Mouse (Mus musculus) spleen, adult 18-20 months (tissue): Measurements from ENCODE around the gene Heatr5a.

Source experiments
- DNase-seq, 2 experiments: peaks; one replicate each; pipeline ENCODE4 v3.0.0; 2022; ENCODE audit warnings: mixed read lengths in 2 of 2

Gene Heatr5a

DNA sequence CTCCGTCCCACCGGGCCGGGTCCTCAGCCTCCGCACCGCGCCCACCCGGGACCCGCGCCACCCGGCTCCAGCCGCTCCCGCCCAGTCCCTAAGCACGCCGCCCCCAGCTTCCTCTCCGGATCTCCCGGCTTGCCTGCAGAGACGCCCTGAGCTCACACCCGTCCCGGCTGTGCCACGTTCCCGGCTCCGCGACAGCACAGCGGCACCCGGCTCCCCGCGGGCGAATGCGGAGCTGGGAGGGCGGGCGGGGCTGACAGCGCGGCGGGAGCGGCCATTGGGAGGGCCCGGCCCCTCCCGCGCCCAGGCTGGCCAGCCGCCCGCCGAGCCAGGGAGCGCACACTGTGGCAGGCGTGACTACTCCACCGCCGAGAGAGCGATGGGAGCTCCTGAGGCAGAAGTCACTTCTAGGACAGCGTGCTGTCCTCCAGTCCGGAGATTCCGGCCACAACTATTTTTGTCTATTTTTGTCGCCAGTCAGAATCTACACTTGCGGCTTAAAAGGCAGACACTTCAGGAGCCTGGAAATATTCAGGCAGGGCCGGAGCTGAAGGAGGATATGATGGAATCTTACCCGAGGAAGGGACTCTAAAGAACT, at the start of gene Heatr5a:
Gene Heatr5a, minus strand, starts transcription at position 252 of the 595 bp plus-strand sequence.
- DNase-seq: peak; percentile 76 to 89

DNA sequence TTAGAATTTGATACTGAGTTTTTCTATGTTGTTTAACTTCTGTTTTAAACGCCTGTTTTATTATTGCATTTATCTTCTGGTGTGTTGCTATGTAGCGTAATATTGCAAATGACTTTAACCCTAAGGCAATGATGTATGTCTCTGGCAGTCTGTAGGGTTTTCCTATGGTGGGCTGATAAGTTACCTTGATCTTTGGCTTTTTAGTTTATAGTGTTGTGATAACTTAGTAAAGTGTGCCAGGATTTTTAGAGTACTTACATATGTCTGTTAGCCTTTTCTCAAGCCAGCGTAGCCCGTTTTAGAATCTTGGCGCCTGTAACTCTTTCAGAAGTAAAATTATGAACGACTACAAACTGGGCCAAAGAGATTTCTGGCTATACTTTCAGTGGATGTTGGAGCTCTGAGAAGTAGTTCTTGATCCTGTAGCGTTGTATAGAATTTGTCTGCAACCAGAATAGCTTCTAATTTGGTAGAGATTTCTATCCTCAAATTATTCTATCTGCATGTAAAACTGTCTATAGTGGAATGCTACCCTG, 43.4 kb upstream of the Heatr5a start:
- no peak for DNase-seq

DNA sequence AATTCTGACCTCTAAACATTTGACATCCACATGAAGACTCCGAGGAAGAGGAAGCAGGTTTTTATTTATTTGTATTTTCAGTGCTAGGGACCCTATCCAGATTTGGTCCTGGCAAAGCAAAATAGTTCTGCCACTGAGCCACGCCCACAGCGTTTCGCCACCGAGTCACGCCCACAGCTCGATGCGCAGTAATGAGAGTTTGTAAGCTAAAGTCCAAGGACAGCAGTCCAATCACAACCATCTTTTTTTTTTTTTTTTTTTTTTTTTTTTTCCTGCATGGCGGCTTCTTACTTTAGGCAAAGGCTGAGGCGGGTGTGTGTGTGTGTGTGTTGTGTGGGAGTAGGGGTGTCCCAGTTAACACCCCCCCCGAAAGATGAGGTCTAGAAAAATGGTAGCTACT, 42.9 kb upstream of the Heatr5a start:
- DNase-seq: no peak

DNA sequence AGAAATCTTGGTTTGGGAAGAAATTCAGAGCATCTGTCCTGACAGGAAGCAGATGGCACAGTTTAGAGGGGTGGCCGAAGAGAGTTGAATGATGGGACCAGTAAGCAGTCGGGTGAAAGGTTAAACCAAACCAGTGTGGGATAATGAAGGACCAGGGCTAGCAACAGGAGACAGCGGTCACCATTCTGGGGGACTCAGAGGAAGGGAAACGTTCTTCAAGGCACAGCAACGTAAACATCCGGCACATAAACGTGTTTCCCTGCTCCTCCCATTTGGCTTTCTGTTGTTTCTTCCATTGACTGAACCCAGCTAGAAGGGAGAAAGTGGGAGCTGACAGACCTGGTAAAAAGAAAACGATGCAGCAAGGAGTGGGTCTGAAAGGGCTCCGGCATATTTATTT, 42.2 kb upstream of the Heatr5a start:
- no peak for DNase-seq

DNA sequence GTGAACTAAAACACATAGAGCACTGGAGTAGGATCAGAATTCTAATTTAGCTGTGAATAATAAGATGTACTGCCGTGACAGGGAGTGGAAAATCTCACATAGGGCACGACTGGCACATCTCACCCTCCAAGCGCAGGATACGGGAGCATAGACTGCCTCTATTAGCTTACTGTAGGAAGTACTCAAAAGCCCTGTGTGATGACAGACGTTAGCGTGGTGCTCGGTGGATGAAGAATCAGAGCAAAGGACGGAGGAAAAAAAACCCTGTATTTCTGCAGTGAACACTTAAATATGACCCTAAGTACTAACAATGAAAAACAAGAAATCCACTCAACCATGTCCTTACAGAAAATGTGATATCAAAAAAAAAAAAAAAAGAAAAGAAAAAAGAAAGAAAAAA, 41.0 kb upstream of the Heatr5a start:
- DNase-seq: no peak

DNA sequence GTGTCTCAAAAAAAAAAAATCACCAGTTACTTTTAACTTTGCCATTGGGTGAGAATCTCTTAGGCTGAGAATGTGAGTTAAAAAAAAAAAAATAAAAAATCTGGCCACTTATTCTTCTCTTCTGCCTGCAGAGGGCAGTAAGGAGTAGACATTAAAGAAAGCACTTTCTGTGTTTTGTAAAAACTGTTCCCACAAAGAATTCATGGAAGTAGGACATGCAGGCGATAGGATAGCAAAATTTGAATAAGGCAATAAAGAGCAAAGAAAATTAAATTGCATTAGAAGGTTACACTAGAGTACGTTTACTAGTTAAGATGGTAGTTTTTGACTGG, 39.5 kb upstream of the Heatr5a start:
- no peak for DNase-seq

DNA sequence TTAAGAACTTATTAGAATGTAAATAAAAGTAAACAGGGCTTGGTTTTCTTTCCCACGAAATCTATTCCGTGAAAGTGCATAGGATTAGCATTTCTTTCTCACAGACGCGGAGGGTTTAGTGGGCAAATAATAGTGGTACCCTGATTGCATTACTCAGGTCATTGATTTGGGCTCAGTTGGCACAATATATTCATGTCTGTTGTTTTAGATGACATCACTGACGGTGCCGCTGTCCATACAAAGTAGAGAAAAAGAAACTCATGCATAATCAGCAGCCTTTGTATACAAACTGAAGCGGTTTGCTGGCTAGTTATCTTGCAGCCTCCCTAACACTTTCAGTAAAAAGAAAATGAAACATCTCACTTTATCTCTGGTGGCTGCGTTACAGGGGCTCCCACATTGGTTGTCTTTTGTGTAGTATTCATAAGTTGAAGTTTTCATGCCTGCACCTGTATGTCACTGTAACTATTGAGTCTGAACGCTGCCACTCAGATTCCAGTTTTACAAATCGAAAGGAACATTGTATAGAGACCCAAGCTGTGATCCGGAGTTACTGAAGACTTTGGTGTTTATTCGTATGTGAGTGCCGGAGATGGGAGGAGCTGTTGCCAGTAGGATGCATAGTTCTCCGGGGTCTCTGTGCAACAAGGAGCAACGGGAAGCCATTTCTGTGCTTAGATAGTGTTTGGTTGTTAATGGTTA, 39.0 kb upstream of the Heatr5a start:
- DNase-seq: no peak

DNA sequence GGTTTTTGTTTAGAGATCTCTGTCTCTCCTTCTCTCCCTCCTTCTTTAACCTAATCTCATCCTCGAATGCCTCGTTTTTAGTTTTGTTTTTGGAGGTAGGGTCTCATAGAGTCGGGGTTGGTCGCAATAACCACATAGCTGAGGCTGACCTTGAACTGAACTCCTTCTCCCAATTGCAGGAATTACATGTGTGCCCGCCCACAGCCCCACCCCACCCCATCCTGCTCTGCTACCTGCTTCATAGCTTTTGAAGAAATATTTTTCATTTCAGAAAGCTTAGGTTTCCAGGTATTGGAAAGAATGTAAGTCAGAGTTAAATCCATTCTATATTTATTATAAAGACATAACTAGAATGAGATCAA, 35.5 kb upstream of the Heatr5a start:
- no peak for DNase-seq

DNA sequence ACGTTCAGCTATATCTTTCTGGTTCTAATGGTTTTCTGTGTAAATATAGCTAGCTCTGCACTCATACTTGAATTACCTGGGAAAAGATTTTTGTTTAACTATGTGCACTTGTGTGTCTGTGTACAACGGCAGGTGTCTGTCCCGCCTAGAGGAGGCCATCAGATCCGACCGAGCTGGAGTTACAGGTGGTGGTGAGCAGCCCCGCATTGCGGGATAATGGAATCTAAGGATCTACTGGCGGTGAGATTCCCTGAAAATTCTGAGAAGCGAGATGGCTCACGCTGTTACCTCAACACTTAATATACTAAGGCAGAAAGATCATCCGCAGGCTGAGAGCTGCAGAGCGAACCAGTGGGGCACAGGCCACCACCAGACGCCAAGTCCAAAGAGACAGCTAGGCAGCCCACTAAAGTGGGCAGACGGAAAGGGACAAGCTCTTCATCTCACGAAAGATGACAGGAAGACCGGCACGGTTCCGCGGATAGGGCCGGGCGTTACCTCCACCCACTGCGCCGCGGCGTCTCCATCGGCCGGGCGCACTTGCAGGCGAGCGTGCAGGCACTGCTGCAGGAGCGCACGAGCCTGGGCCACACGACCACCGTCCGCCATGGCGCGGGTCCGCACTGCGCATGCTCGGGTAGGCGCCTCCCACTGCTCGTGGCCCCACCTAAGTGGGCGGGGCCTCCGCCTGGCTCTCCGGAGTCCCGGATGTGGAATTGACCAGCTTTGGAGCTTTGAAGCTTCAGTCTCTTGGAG, 34.9 kb upstream of the Heatr5a start, which contains the start of gene Dtd2:
Gene Dtd2, minus strand, starts transcription at position 625 of the 756 bp plus-strand sequence.
- DNase-seq: peak; percentile 85 to 93

DNA sequence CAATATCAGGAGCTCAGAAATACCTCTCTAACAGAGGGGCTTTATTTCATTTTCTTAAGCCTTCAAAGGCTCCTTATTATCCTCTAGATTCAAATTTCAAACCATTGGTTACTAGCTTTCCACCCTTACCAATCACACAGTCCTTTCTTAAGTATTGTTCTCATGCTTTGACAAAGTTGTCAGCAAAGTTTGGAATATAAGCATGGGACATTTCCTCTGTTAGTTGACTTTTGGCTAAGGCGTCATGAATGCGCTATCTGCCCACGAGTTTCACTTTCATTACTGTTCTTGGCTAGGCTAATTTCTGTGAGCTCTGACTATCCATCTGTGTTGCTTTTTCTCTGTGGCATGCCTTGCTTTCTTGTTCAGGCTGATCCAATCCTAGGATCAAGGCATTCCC, 31.6 kb upstream of the Heatr5a start:
- no peak for DNase-seq

DNA sequence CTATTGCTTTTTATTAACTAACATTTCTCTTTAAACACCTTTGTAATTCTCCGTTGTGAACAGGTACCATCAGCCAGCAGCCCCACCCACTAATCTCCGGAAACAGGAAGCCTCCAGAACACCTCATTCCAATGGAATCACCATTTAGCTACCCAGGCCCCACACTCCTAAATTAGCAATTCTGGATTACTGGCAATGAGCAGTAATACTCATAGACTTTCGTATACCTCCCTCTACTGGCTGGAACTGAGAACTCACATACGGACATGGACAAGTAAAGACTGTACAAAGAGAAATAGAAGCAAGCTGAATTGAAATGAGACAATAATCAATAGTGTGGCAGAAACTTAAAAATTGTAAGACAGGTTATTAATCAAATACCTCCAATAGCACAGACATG, 30.4 kb upstream of the Heatr5a start:
- DNase-seq: peak in 1 of 2 experiments; percentile 35

DNA sequence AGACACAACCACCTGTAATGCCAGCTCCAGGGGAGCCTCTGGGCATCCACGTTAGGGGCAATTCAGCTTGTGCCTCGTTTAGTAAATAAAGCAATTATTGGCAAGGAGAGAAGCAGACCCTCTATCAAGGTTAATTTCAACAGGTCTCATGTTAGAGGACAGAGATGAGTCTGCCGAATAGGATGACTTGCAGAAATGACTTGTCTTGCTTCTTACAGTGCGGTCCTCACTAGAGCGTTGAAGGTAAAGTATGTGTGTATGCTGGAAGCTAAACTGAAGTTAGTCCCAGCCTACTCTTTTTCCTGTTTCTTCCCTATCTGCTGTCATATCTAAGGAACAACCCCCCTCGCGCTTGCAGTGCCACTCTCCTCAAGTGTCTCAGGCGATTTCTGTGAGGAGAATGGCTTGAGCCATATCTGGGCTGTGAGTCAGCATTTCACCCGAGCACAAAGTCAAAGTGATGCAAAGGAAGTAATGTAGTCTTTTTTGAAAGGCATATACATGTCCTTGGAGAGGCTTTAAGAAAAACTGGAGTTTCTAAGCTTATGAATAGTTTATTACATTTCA, 27.3 kb upstream of the Heatr5a start:
- DNase-seq: no peak

DNA sequence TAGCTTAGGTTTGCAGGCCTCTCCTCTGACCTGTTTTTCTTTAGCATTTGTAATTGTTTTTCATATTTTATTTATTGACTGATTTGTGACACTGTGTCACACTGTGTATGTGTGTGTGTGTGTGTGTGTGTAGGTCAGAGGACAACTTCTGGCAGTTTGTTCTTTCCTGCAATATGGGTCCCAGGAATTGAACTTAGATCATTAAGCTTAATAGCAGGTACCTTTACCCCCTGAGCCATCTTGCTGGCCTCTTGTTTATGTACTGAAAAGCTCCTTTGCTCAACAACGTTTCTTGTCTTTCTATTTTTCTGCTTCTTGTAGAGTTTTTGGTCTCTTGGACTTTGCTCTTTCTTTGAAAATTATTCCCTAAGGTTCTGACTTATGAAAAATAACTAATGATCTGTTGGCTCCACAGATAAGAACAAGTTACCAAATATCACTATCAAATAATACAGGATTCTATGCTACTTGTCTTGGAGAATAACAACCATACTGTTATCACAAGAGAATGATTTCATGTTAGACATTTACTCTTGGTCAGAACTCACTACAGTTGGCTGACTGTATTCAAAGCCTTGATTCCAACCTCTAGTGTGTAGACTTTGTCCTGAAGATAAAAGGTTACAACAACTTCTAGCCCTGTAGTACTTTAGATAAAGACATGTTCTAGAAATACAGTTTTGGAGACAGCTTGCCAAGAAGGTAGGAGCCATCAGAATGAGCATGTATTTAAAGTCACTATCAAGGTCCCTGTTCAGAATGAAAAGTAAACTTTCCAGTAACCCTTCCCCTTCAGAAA, 24.8 kb upstream of the Heatr5a start:
- DNase-seq: no peak

DNA sequence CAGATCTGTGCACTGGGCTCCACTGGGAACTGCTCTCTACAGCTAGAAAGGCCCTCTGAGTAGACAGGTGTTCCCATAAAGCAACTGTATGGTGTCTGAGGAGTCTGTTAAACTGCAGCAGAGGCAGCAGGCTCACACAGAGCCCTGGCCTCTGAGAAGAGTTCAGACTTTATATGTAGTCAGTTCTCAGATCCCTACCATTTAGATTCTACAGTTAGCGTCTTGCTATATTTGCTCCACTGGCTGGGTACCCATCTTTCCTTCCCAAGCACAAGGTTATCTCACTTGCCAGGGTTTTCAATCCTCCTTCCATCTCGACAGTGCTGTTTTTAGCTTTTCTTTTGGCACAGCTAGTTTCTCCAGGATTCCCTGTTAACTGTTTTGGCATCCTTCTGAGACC, 19.5 kb upstream of the Heatr5a start:
- no peak for DNase-seq

DNA sequence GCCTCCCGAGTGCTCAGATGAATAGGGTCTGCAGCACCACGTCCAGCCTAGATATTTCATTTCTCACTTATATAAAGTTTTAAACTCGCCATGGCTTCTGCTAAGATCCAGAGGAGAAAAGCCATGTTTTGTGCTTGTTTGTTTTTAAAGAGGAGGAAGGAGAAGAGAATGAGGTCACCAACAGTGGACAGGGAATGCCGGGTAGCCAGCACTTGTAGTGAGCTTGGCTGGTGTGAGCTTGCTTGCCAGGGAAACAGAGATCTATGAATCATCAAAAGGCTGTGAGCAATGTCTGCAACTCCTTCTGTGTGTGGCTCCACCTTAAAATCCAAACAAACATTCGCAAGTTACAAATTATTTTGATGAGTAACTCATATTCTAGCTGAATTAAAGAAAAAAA, 17.4 kb upstream of the Heatr5a start:
- DNase-seq: no peak

DNA sequence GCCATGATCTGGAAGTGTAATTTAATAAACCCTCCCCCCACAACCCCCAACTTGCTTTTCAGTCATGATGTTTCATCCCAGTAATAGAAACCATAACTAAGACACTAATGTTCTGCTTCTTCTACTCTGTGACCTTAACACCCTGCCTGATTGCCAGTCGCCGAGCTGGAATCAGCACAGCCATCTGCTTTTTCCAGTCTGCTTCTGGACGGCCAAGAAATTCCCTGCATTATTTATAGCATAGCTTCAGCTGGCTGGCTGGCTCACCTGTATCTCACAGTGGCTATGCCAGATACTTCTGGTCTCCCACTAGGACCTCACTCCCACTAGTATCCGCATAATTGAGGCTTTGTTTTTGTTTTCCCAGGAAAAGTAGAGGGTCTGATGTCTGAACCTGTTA, 14.7 kb upstream of the Heatr5a start:
- DNase-seq: no peak

DNA sequence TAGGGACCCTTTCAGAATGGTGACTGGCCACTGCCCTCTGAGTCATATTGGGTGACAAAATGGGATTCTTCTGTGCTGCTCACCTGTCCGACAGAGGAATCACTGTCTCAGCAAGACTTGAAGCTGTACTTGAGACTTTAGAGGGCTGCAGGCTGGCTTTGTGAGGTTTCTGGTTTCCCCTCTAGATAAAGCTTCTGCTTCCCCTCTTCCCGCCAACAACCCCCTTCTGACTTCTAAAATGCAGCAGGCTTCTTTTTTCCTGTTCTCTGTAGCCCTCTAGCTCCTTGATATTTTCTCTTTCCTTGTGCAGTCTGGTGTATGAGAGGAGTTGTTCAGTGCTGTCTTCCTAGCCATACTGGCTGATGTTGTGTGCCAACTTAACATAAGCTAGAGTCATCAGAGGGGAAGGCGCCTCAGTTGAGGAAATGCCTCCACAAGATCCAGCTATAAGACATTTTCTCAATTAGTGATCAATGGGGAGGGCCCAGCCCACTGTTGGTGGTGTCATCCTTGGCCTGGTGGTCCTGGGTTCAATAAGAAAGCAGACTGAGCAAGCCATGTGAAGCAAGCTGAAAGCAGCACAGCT, 14.1 kb upstream of the Heatr5a start:
- DNase-seq: no peak

DNA sequence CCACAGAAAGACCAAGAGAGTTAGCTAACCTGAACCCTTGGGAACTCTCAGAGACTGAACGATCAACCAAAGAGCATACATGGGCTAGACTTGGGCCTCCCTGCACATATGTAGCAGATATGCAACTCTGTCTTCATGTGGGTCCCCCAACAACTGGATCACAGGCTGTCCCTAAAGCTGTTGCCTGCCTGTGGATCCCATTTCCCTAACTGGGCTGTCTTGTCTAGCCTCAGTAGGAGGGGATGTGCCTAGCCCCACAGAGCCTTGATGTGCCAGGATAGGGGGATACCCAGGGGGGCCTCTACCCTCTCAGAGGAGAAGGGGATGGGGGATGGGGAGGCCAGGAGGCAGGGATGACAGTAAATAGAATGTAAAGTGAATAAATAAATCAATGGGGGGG, 12.5 kb upstream of the Heatr5a start:
- no peak for DNase-seq

DNA sequence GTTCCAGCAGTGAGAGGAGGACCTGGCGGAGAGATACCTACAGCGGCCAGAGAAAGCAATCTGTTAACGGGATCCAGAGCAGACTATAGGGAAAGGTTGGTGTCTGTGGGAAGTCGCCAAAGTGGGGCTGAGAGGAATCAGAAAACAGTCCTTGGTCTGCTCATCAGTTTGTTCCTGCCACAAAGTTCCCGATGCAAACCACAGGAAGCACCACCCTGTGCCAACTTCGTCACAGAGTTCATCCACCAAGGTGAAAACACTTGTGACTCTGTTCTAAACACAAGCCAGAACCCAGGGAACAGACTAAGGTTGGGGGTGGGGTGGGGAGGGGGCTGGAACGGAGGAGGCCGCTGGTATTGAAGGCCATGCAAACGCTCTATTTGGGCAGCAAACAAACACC, 5.4 kb upstream of the Heatr5a start:
- DNase-seq: no peak

DNA sequence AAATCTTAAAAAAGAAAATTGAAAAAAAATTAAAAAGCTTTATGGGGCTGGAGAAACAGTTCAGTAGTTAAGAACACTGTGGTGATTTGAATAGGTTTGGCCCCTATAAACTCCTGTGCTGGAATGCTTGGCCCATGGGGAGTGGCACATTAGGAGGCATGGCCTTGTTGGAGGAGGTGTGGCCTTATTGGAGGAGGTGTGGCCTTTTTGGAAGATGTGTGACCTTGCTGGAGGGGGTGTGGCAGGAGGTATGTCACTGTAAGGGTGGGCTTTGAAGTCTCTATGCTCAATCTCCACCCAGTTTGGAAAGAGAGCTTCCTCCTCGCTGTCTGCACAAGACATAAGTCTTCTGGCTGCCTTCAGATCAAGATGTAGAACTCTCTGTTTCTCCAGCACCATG, 3.3 kb upstream of the Heatr5a start:
- no peak for DNase-seq

DNA sequence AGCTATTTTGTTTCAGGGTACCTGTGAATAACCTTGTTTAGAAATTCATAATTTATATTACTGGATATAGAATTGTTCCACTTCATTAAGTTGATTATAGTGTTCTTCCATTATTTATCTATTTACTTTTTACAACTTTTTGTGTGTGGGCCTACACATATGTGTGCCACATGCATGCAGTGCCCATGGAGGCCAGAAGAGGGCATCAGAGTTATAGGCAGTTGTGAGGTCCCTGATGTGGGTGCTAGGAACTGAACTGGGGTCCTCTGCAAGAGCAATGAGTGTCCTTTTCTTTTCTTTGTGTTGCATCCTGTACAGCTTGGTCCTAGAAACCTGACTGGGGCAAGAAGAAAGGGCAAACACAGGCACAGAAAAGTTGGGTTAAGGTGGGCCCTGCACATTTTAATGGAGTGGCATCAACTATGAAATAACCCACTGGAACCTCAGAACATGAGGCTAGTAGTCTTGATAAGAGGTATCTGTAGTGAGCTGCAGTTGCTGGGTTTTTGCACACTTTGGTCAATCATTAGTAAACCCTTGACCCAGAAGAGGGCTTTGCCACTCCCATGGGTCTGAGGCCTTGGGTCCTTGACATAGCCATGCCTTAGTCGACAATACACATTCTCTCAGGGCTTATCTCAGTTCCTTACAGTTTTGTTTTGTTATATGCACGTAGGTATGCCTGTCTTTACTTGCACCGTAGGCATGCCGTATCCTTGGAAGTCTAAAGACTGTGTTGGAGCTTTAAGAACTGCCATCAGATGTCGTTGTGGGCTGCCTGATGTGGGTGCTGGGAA, 1.3 kb upstream of the Heatr5a start:
- no peak for DNase-seq
